Mouse (Mus musculus) adrenal gland, postnatal 25 days (tissue): ENCODE measurements around the gene Ufl1. TPM values are rescaled to one million over a fixed set of nuclear protein-coding genes. Genes with fewer than 3 reads are reported as not detected.

ENCODE experiments used
- total RNA-seq: library from RNA; stranded (reverse); gene quantifications from 2 replicates; pipeline ENCODE4 v1.2.3, GENCODE M21; 2021

Gene Ufl1
- total RNA-seq, 1 experiment from 2014 or later, result 43.1 TPM

Other genes with a start within 250 kb of the Ufl1 start
- gene Fhl5, start 38.9 kb downstream of the Ufl1 start, total RNA-seq, result 0.39 TPM in 1 of 2 replicates, not detected in the other